Mouse (Mus musculus): ENCODE data around the gene Npas2. TPM values are rescaled to one million over a fixed set of nuclear protein-coding genes. Genes with fewer than 3 reads are reported as not detected.

The Npas2 gene
- polyA plus RNA-seq, 1 experiment: 0.91 TPM

DNA sequence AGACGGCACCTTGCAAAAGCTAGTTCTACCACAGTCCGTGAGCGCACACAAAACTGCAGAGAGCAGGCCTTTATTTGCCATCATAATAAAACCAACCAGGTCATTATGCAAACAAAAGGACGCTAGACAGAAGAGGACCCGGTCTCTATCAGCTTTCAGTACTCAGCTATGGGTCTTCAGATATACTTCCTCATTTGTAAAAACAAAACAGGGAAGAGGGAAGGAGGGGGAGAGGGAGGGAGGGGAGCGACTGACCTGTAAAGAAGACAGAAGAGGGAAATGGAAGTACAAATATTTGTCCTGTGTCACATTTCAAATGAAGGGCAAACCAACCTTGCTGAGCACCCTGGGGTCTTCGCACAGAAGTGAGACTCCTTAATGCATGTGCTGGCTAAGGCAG, 215.1 kb downstream of the Npas2 start:
- no peak overlapping the region for H3K4me3 ChIP-seq (ENCODE audit: extremely low read depth, insufficient read depth, insufficient read length)
- H3K36me3 ChIP-seq (ENCODE audit: control insufficient read depth, insufficient read depth, low read length): no peaks in the 10 kb centered on the region
- no peak for DNase-seq (ENCODE audit: low read depth in 1 of 2, low spot score in 2 of 2)
- no peaks in the 10 kb centered on the region for H3K4me1 ChIP-seq (ENCODE audit: control insufficient read depth, insufficient read depth, insufficient read length)
- no peak overlapping the region for H3K27ac ChIP-seq (ENCODE audit: insufficient read depth, low read length)
- WGBS: 44% methylated on average over 7 of the region's 7 CpGs
- no peaks in the 10 kb centered on the region for H3K27me3 ChIP-seq (ENCODE audit: control insufficient read depth, insufficient read depth, low read length)
- TF ChIP-seq POLR2A (IDR thresholded peaks at IDR 0.05; ENCODE audit: low read depth, low read length) (no peak), CTCF (IDR thresholded peaks at IDR 0.05; ENCODE audit: extremely low read depth, insufficient read depth, insufficient read length, insufficient replicate concordance) (no peak)

GRCm38 (mm10) chr1:39410085-39410821, 216.7 kb downstream of the Npas2 start:
- WGBS: 92% methylated on average over 19 of the region's 19 CpGs
- Histone ChIP-seq H3K4me1 (ENCODE audit: control insufficient read depth, insufficient read depth, insufficient read length) (no peaks in the 10 kb centered on the region), H3K27ac (ENCODE audit: insufficient read depth, low read length) (no peak overlapping the region), H3K27me3 (ENCODE audit: control insufficient read depth, insufficient read depth, low read length) (no peaks in the 10 kb centered on the region), H3K4me3 (ENCODE audit: extremely low read depth, insufficient read depth, insufficient read length) (no peak overlapping the region), H3K36me3 (ENCODE audit: control insufficient read depth, insufficient read depth, low read length) (no peaks in the 10 kb centered on the region)
- TF ChIP-seq POLR2A (IDR thresholded peaks at IDR 0.05; ENCODE audit: low read depth, low read length): no peak
- no peak for TF ChIP-seq CTCF (IDR thresholded peaks at IDR 0.05; ENCODE audit: extremely low read depth, insufficient read depth, insufficient read length, insufficient replicate concordance)
- DNase-seq (ENCODE audit: low read depth in 1 of 2, low spot score in 2 of 2): no peak

Other genes with a start within 250 kb of the Npas2 start
- 11.3 and 11.4 TPM in 2 replicates for gene Pdcl3, start 208.1 kb upstream of the Npas2 start, polyA plus RNA-seq (2012; rRNA removed)
- 163 and 209 TPM in 2 replicates for gene Rpl31, start 174.1 kb downstream of the Npas2 start, polyA plus RNA-seq (2012; rRNA removed)

Data from spleen, adult 2 months (tissue).